Mouse (Mus musculus) embryo, embryonic 10 days (tissue): Measurements from ENCODE around the gene Gm20696.

Experiments
- DNase-seq: peaks from one replicate; pipeline ENCODE4 v3.0.0-alpha.2; 2015; ENCODE audit warnings: low spot score

Gene Gm20696

GRCm38 (mm10) chr6:99439214-99439877 is 227.3 kb downstream of the Gm20696 start:
- DNase-seq: no peak

- no peak for DNase-seq
Measured at GRCm38 (mm10) chr6:99436371-99436770, 230.2 kb downstream of the Gm20696 start.

- no peak for DNase-seq
Measured at GRCm38 (mm10) chr6:99435140-99435539, 231.5 kb downstream of the Gm20696 start.

- no peak for DNase-seq
Measured at GRCm38 (mm10) chr6:99433006-99433405, 233.6 kb downstream of the Gm20696 start.

GRCm38 (mm10) chr6:99431941-99432340 is 234.7 kb downstream of the Gm20696 start:
- DNase-seq: no peak

- DNase-seq: no peak
Measured at GRCm38 (mm10) chr6:99430560-99430959, 236.0 kb downstream of the Gm20696 start.

GRCm38 (mm10) chr6:99429378-99430131 is 237.0 kb downstream of the Gm20696 start:
- no peak for DNase-seq

- no peak for DNase-seq
Measured at GRCm38 (mm10) chr6:99428961-99429360, 237.6 kb downstream of the Gm20696 start.

- DNase-seq: no peak
Measured at GRCm38 (mm10) chr6:99427301-99427700, 239.3 kb downstream of the Gm20696 start.

- no peak for DNase-seq
Measured at GRCm38 (mm10) chr6:99425044-99425443, 241.6 kb downstream of the Gm20696 start.

GRCm38 (mm10) chr6:99420666-99421065 is 245.9 kb downstream of the Gm20696 start:
- DNase-seq: no peak

- DNase-seq: no peak
Measured at GRCm38 (mm10) chr6:99412598-99412997, 254.0 kb downstream of the Gm20696 start.

- DNase-seq: no peak
Measured at GRCm38 (mm10) chr6:99409602-99410001, 257.0 kb downstream of the Gm20696 start.

- DNase-seq: no peak
Measured at GRCm38 (mm10) chr6:99408880-99409279, 257.7 kb downstream of the Gm20696 start.

- DNase-seq: no peak
Measured at GRCm38 (mm10) chr6:99403755-99404390, 262.7 kb downstream of the Gm20696 start.

- no peak for DNase-seq
Measured at GRCm38 (mm10) chr6:99402941-99403340, 263.7 kb downstream of the Gm20696 start.

GRCm38 (mm10) chr6:99402370-99402769 is 264.2 kb downstream of the Gm20696 start:
- DNase-seq: no peak

GRCm38 (mm10) chr6:99401801-99402200 is 264.8 kb downstream of the Gm20696 start:
- DNase-seq: no peak

GRCm38 (mm10) chr6:99401211-99401610 is 265.4 kb downstream of the Gm20696 start:
- no peak for DNase-seq

- no peak for DNase-seq
Measured at GRCm38 (mm10) chr6:99395745-99396144, 270.9 kb downstream of the Gm20696 start.

- DNase-seq: no peak
Measured at GRCm38 (mm10) chr6:99394801-99395200, 271.8 kb downstream of the Gm20696 start.

GRCm38 (mm10) chr6:99392484-99392883 is 274.1 kb downstream of the Gm20696 start:
- no peak for DNase-seq
